Mouse (Mus musculus) heart, embryonic 16.5 days (tissue): ENCODE results near the gene Pcgf2. TPM values are rescaled to one million over a fixed set of nuclear protein-coding genes. Genes with fewer than 3 reads are reported as not detected.

Experiments used
- ATAC-seq: fragments of 200-750 bp; cut with Nextera tagmentation; replicated peaks from 2 replicates; pipeline ENCODE4 v1.8.0; 2017; ENCODE audit warnings: moderate number of reproducible peaks; ENCODE audit not compliant: insufficient read depth, low FRiP score; ENCODE audit errors: extremely low read depth
- H3K27ac ChIP-seq: fragments of 300-500 bp; sonication (generic); 2 replicates; pipeline ENCODE4 v1.5.1; 2014; ENCODE audit warnings: mild to moderate bottlenecking, low read length, control low read depth, moderate library complexity
- H3K27me3 ChIP-seq: fragments of 300-500 bp; sonication (generic); 2 replicates; pipeline ENCODE4 v1.6.1; 2014; ENCODE audit warnings: low read length, mixed read lengths; ENCODE audit not compliant: control insufficient read depth, insufficient read depth
- H3K36me3 ChIP-seq: fragments of 300-500 bp; sonication (generic); 2 replicates; pipeline ENCODE4 v1.6.1; 2014; ENCODE audit not compliant: control insufficient read depth, insufficient read depth
- H3K4me1 ChIP-seq: fragments of 300-500 bp; sonication (generic); 2 replicates; pipeline ENCODE4 v1.6.1; 2014; ENCODE audit warnings: low read length, mixed read lengths; ENCODE audit not compliant: control insufficient read depth, insufficient read depth
- H3K4me2 ChIP-seq: fragments of 300-500 bp; sonication (generic); 2 replicates; pipeline ENCODE4 v1.6.1; 2014; ENCODE audit warnings: low read depth, mild to moderate bottlenecking, control low read depth, low read length
- H3K4me3 ChIP-seq: fragments of 300-500 bp; sonication (generic); 2 replicates; pipeline ENCODE4 v1.5.1; 2014; ENCODE audit warnings: mild to moderate bottlenecking, control low read depth, low read length
- H3K9ac ChIP-seq: fragments of 300-500 bp; sonication (generic); 2 replicates; pipeline ENCODE4 v1.6.1; 2014; ENCODE audit warnings: low read length, control low read depth
- H3K9me3 ChIP-seq: fragments of 300-500 bp; sonication (generic); replicated peaks from 2 replicates; pipeline ENCODE4 v1.6.1; 2016; ENCODE audit warnings: low read length; ENCODE audit not compliant: control insufficient read depth
- WGBS: fragments of 180-500 bp; shearing (Covaris S2); extraction: QIAGEN DNeasy Blood & Tissue Kit; methylation state at CpG from one replicate; pipeline ENCODE4 v1.1.7; 2014; 5-methylcytosine and 5-hydroxymethylcytosine counted together
- microRNA-seq: library from miRNA; unstranded; fragments of <30 nt; microRNA quantifications from one replicate; pipeline ENCODE4, GENCODE M21; 2017
- polyA plus RNA-seq: library from polyadenylated mRNA; unstranded; fragments of >200 nt; fragmentation: Nextera tagmentation; extraction: Ambion mirVana; gene quantifications from 2 replicates; pipeline ENCODE4 v1.2.1, GENCODE M21; 2015

Pcgf2 gene
- polyA plus RNA-seq, 1 experiment from 2014 or later, result 11.4 TPM

- no peak overlapping the region for H3K27ac ChIP-seq
- no peaks in the 10 kb centered on the region for H3K27me3 ChIP-seq
- peaks cover 3% of the 10 kb centered on the region for H3K9me3 ChIP-seq
- no peak overlapping the region for H3K4me3 ChIP-seq
- no peak overlapping the region for H3K9ac ChIP-seq
- no peak overlapping the region for H3K4me2 ChIP-seq
- 40% methylated on average over 8 of the region's 8 CpGs for WGBS
- no peak for ATAC-seq
- H3K4me1 ChIP-seq, result no peaks in the 10 kb centered on the region
- no peaks in the 10 kb centered on the region for H3K36me3 ChIP-seq
These were observed 58.6 kb downstream of the Pcgf2 start for GRCm38 (mm10) chr11:97641668-97642067.

Small RNA genes within 50 kb of the gene (microRNA-seq; reads per million reads assigned to microRNA genes)
- not detected for gene Gm24158
- gene Mir6927, result not detected
- gene Mir8102, result not detected

Other genes starting within 250 kb of the Pcgf2 start
- 0.92 and 1.2 TPM in 2 replicates for gene 4933428G20Rik, start 200.2 kb downstream of the Pcgf2 start, polyA plus RNA-seq
- gene Srcin1, start 124.3 kb downstream of the Pcgf2 start, polyA plus RNA-seq, result 0.04 and 0.08 TPM in 2 replicates
- gene Epop, start 70.8 kb downstream of the Pcgf2 start, polyA plus RNA-seq, result 0.70 and 0.79 TPM in 2 replicates
- gene Mllt6, start 37.1 kb downstream of the Pcgf2 start, polyA plus RNA-seq, result 2.1 and 2.8 TPM in 2 replicates
- gene Cisd3, start 14.7 kb downstream of the Pcgf2 start, polyA plus RNA-seq, result 81.1 and 86.1 TPM in 2 replicates
- gene Psmb3, start 2.9 kb upstream of the Pcgf2 start, polyA plus RNA-seq, result 359 and 395 TPM in 2 replicates
- gene Pip4k2b, start 44.2 kb upstream of the Pcgf2 start, polyA plus RNA-seq, result 0.81 and 1.1 TPM in 2 replicates
- 10.7 and 12.5 TPM in 2 replicates for gene Cwc25, start 66.1 kb upstream of the Pcgf2 start, polyA plus RNA-seq
- gene 1700001P01Rik, start 75.4 kb upstream of the Pcgf2 start, polyA plus RNA-seq, result 0.25 and 0.41 TPM in 2 replicates
- 299 and 310 TPM in 2 replicates for gene Rpl23, start 81.9 kb upstream of the Pcgf2 start, polyA plus RNA-seq
- 52.9 and 59.0 TPM in 2 replicates for gene Lasp1, start 98.5 kb upstream of the Pcgf2 start, polyA plus RNA-seq
- gene B230217C12Rik, start 140.3 kb upstream of the Pcgf2 start, polyA plus RNA-seq, result 2.5 and 3.2 TPM in 2 replicates
- gene Fbxo47, start 183.7 kb upstream of the Pcgf2 start, polyA plus RNA-seq, result 0.65 and 0.97 TPM in 2 replicates